In genomic region chr5:74677399-74678338, GRCm38 (mm10) we compare ENCODE assay signal across 8 mouse cellular contexts. TPM values are rescaled to one million over a fixed set of nuclear protein-coding genes. Genes with fewer than 3 reads are reported as not detected.
DNase-seq lines count a peak whose midpoint lies in the region; ATAC-seq and TF ChIP-seq lines count a peak whose summit lies in the region.

No protein-coding gene starts in this region.

- TF ChIP-seq EP300 in lung, postnatal 0 days (IDR thresholded peaks at IDR 0.05), result no peak

- ATAC-seq in lung, postnatal 0 days, result peak; percentile 49; the same call in 1 of the 2 replicates
- peak; percentile 98 for ATAC-seq in frontal cortex, adult (ENCODE audit: low TSS enrichment)

- no peak overlapping the region for H3K4me3 ChIP-seq in lung, postnatal 0 days (ENCODE audit: low read depth, low read length)

- no peak overlapping the region for H3K4me2 ChIP-seq in lung, postnatal 0 days (replicated peaks; ENCODE audit: low read depth, low read length)

- intact Hi-C loops in gastrocnemius, postnatal 14 days (cut with DNase I; ENCODE audit: low total_unique reads), result no loop called here

- H3K36me3 ChIP-seq in lung, postnatal 0 days (ENCODE audit: insufficient read depth, low read length), result no peaks in the 10 kb centered on the region

- DNase-seq in lung, postnatal 0 days (ENCODE audit: low spot score), result no peak
- no peak for DNase-seq in lung, postnatal 14 days
- DNase-seq in left cerebral cortex, adult 11 months (ENCODE audit: low spot score), result peak; percentile 72
- peak; percentile 79 to 86 for DNase-seq in right cerebral cortex, adult 2 months (ENCODE audit: low spot score in 2 of 2)
- no peak for DNase-seq in kidney, postnatal 36 days
- DNase-seq in gastrocnemius, postnatal 14 days, result no peak
- no peak for DNase-seq in lung, postnatal 25 days (ENCODE audit: low spot score)

- WGBS in lung, postnatal 0 days, result 67% methylated on average over 18 of the region's 19 CpGs

- H3K9ac ChIP-seq in lung, postnatal 0 days (replicated peaks; ENCODE audit: low read depth), result no peak overlapping the region

- H3K9me3 ChIP-seq in lung, postnatal 0 days (ENCODE audit: low read length), result no peaks in the 10 kb centered on the region

- TF ChIP-seq CTCF in lung, postnatal 0 days (IDR thresholded peaks at IDR 0.05), result no peak

- H3K27ac ChIP-seq in lung, postnatal 0 days (ENCODE audit: low read length), result no peak overlapping the region

- no peaks in the 10 kb centered on the region for H3K27me3 ChIP-seq in lung, postnatal 0 days (replicated peaks; ENCODE audit: insufficient read depth, low read length)

- H3K4me1 ChIP-seq in lung, postnatal 0 days (ENCODE audit: insufficient read depth, low read depth, low read length), result no peaks in the 10 kb centered on the region

RNA-seq across cellular contexts. Expression of gene Lnx1, which starts 25.0 kb away (rescaled TPM):
- 2.9 and 3.2 TPM in 2 replicates for polyA plus RNA-seq in lung, postnatal 0 days (2015; fragmentation: Nextera tagmentation; extraction: Ambion mirVana)
- 1 to 10 TPM; 1.3 to 3.7 TPM for total RNA-seq in gastrocnemius, postnatal 14 days (2021)

Comparison
In these comparisons a context has a peak if more than half of its experiments do, and no peak if none do; other contexts are left out.
1. DNase-seq: peak in left cerebral cortex, adult 11 months (single experiment) and right cerebral cortex, adult 2 months (2 of 2); none in lung, postnatal 0 days (single experiment), lung, postnatal 14 days (single experiment), kidney, postnatal 36 days (0 of 2), gastrocnemius, postnatal 14 days (single experiment) and lung, postnatal 25 days (single experiment).